Mouse (Mus musculus): ENCODE results near the gene Golgb1. TPM values are rescaled to one million over a fixed set of nuclear protein-coding genes. Genes with fewer than 3 reads are reported as not detected.
A peak's percentile ranks its signal among the peaks of the same experiment; 100 is the strongest.

Golgb1 gene
- total RNA-seq, 2 experiments from 2014 or later: 17.6 to 82.3 TPM

DNA sequence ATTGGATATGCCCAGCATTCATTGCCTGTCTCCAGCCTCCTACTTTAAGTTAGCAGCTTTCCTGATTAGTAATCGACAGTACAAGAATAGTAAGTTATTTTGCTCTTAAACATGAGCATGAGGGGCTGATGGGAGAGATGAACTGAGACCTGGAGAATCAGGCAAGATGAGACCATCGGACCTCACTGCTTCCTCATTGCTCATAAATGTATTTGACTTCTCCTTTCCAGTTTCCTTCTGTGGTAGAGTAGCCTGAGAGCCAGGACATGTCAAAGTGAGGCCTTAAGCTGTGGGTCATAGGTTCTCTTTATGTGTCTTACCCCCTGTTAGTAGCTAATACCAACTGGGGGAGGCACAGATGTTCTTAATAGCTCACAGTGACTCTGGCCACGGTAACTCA is 60.9 kb downstream of the Golgb1 start:
- ATAC-seq (replicated peaks; ENCODE audit: low FRiP score, poor library complexity, severe bottlenecking): no peak

DNA sequence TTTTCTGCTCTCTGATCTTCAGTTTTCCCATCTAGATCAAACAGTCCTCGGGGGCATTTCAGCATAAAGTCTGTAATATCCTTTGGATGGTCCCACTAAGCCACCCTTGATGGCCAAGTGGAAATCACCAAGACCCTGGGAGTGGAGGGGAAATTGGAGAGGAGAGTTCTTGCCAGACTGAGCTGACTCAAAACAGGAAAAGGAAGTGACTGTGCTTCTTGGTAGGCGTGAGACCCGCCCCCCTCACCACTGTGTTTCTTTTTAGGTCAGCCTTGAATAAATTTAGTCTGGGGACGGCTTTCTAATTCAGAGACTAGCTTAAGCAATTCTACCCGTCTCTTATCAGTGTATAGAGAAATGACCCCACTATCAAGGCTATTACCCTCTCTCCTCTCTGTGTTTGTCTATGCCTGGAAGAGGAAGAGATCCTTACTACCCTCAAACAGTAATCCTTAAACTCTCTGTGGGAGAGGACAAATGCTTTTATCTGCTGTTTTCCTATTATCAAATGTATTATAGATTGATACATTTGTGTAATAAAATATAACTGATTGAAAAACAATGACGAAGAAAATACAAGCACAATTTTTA is 66.3 kb downstream of the Golgb1 start:
- no peak for ATAC-seq (replicated peaks; ENCODE audit: low FRiP score, poor library complexity, severe bottlenecking)

DNA sequence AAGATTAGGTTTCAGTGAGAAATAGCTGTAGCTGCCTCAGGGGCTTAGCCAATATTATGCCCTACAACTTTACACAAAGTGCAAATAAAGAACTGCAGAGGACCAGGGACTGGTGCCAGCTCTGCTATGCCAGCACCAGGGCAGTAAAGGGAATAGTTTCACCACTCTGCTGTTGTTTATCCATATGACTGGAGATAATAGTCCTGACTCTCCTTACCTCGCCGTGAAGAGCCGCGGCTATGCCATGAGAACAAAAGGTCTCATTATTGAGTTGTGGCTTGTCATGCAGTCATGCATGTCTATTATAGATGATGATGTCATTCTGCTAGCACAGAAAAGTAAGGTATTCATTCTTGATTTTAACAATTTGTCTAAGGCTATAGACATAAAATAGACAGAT is 67.0 kb downstream of the Golgb1 start:
- no peak for ATAC-seq (replicated peaks; ENCODE audit: low FRiP score, poor library complexity, severe bottlenecking)

DNA sequence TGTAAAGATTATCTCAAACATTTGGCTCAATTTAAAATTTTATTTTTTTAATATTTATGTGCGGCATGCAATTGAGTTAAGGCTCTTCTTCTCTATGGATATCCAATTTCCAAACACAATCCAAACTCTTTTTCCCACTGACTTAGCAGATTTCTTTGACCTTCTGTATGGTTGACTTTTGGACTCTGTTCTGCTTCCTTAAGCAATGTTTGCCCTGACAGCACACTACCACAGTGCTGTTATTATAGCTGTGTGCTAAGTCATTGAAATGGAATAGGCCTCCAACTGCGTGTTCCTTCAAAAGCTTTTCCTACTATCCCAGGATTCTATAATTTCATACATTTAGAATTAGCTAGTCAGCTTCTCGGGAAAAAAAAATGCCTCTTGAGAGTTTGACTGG is 68.7 kb downstream of the Golgb1 start:
- no peak for ATAC-seq (replicated peaks; ENCODE audit: low FRiP score, poor library complexity, severe bottlenecking)

DNA sequence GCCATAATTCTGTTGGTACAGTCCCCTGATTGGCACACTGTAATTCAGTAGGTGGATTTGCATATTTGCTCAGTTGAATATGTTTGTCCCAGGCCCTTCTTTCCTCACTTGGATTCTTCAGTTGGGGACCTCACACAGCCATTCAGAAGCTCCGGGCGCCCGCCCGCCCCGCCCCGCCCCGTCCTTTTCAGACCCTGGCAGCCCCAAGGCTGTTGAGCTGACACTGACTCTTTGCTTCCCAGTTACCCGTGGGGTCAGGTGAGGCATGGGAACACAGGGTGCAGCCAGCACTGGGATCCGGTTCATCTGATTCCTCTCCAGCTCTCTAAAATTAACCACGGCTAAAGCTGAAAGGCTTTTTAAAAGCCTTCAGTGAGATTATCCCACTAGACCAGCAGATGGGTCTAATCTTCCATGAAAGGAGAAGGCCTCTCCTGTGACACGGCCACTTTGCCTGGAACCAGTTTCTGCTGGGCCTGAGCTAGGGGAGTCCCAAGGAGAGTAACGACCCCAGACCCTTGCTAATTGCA is 70.0 kb downstream of the Golgb1 start:
- ATAC-seq (replicated peaks; ENCODE audit: low FRiP score, poor library complexity, severe bottlenecking): no peak

DNA sequence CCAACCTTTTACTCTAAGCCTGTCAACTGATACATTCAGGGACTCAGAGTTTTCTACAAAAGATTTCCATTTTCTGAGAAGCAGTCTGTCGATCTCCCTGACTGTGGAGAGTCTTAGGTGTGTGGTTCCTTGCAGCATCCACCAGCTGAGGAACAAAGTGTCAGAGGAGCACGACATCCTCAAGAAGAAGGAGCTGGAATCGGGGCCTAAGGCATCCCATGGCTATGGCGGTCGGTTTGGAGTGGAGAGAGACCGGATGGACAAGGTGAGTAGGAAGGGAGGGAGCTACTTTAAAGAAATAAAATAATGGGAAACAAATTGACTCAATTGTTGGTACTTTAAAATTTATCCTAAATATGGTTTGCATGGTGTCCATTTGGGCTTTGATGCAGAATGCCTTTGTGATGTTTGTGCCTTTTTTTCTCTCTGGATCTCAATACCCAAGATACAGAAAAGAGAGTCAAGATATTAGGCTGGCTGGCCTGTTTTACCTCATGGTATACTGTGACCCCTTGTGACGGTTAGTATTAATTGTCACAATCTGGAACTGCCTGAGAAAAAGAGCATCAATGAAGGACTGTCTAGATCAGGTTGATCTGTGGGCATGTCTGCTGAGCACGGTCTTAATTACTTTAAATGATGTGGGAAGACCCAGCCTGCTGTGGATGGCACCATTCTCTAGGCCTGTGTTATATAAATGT is 71.7 kb downstream of the Golgb1 start:
- 0 out of 2 replicates have a peak, but pooled peaks have one; percentile 22 for ATAC-seq (replicated peaks; ENCODE audit: low FRiP score, poor library complexity, severe bottlenecking)

DNA sequence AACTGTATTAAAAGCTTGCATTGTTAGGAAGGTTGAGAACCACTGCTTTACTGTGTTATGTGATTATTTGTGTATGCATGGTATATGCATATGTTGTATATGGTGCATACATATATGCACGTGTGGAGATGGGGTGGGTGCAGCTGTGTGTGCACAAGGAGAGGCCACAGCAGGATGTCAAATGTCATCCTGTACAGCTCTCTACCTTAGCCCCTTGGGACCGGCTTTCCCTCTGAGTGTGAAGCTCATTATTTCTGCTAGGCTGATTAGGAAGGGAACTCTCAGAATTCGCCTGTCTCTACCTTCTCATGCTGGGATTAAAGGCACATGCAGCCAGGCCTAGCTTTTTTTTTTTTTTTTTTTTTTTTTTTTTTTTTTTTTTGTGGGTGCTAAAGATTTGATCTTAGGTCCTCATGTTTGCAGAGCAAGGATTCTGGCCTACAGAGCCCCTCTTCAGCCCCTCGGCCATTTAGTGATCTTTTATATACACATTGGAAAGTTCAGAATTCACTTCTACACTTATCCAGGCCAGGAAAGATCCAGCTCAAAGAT is 72.8 kb downstream of the Golgb1 start:
- no peak for ATAC-seq (replicated peaks; ENCODE audit: low FRiP score, poor library complexity, severe bottlenecking)

DNA sequence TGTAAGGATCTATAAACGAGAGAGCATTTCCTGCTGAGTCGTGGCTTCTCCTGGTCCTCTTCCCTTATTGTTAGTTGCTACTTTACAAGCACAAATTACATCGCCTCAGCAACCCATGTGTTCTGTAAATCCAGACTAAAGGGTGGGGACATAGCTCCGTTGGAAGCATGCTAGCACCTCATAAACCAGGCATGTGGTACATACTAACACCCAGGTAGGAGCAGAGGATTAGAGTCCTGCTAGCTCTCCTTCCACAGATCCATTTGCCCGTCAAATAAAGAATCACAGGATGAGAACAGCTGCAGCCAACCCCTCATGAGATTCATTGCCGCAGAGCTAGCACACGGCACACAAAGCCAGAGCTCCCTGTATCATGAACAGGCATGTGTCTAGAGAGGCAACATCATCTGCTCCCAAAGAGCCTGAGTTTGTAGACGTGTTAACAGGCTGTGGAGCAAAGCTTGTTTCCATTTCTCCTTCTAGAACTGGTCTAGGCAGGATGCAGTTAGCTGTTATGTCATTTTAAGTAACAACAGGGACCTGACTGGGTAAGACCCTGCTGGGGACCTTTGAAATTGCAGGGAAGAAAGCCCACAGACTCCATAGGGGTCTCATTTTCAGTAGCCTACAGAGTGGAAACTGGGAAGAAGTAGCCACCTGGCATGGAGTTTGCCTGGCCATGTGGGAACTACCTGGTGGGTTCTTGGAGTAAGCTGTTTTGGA is 74.8 kb downstream of the Golgb1 start:
- no peak for ATAC-seq (replicated peaks; ENCODE audit: low FRiP score, poor library complexity, severe bottlenecking)

DNA sequence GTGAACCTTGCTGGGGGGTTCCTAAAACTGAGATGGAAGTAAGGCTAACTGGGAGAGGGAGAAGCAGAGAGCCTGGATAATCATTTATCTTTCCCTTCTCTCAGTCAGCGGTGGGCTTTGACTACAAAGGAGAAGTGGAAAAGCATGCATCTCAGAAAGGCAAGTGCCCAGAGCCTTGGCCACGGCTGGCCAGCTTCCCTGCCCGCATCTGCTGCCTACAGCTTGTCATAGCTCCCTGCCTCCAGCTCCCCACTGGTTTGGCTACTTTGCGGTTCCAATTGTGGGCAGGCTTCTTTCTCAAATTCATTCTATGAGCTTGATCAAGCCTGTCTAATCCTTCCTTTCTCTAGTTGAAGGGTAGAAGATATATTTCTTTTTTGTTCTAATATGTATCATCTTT is 76.1 kb downstream of the Golgb1 start:
- no peak for ATAC-seq (replicated peaks; ENCODE audit: low FRiP score, poor library complexity, severe bottlenecking)

DNA sequence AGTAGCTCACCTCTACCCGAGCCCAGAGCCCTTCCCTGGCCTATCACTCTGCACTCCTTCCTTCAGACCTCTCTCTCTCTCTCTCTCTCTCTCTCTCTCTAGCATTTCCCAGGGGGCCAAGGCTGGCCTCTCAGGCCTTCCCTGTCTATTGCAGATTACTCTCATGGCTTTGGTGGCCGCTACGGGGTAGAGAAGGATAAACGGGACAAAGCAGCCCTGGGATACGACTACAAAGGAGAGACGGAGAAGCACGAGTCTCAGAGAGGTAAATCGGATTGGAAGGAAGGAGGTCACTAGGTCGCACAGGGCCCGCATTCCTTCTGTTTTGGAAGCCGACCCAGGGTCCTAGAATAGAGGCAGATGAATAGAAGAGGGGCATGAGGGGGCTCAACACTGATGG is 80.2 kb downstream of the Golgb1 start:
- no peak for ATAC-seq (replicated peaks; ENCODE audit: low FRiP score, poor library complexity, severe bottlenecking)

DNA sequence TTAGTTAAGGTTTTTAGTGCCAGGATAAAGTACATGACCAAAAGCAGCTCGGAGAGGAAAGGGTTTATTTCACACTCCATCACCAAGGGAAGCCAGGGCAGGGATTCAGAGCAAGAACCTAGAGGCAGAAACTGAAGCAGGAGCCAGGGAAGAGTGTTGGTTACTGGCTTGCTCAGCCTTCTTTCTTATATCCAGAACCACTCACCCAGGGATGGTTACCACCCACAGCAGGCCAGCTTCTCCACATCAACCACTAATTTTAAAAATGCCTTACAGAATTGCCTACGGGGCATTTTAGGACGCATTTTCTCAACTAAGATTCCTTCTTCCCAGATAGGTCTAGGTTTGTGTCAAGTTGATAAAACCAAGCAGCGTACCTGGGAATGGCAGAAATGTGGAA is 88.5 kb downstream of the Golgb1 start:
- ATAC-seq (replicated peaks; ENCODE audit: low FRiP score, poor library complexity, severe bottlenecking): no peak

DNA sequence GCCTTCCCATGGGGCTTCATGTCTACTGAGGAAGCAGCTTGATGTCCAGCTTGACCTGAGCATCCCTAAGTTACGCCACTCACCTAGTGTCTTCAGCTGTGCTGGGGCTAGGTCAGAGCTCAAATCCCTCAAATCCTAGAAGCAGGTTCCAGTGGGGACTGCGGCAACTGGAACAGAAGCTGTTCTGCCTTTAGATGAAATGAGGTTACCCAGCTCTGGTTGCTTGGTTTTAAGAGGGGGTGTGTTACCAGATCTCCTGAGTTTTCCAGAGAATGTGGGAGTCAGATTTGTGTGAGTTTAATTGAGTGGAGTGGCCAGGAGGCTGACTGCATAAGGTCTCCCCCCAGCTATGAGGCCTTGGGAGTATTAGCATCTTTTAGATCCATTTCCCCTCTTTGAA is 104.2 kb downstream of the Golgb1 start:
- no peak for ATAC-seq (replicated peaks; ENCODE audit: low FRiP score, poor library complexity, severe bottlenecking)

Other genes with a start within 250 kb of the Golgb1 start
- 7.1 and 15.9 TPM in 2 replicates for gene Cd86, start 209.1 kb upstream of the Golgb1 start, total RNA-seq (2015; ENCODE audit: low replicate concordance)
- 4.5 and 19.1 TPM in 2 replicates for gene Cd86, start 209.1 kb upstream of the Golgb1 start, total RNA-seq (2017; ENCODE audit: low replicate concordance)
- gene Ildr1, start 181.2 kb upstream of the Golgb1 start, total RNA-seq (2015; ENCODE audit: low replicate concordance): not detected in 2 replicates
- gene Ildr1, start 181.2 kb upstream of the Golgb1 start, total RNA-seq (2017; ENCODE audit: low replicate concordance): not detected in 2 replicates
- gene Slc15a2, start 90.2 kb upstream of the Golgb1 start, total RNA-seq (2015; ENCODE audit: low replicate concordance): 19.3 and 21.6 TPM in 2 replicates
- 19.1 and 41.9 TPM in 2 replicates for gene Slc15a2, start 90.2 kb upstream of the Golgb1 start, total RNA-seq (2017; ENCODE audit: low replicate concordance)
- 17.3 TPM in 1 of 2 replicates, not detected in the other for gene Iqcb1, start 46.8 kb upstream of the Golgb1 start, total RNA-seq (2015; ENCODE audit: low replicate concordance)
- gene Iqcb1, start 46.8 kb upstream of the Golgb1 start, total RNA-seq (2017; ENCODE audit: low replicate concordance): 4.5 and 34.8 TPM in 2 replicates
- 11.9 TPM in 1 of 2 replicates, not detected in the other for gene Eaf2, start 137 bp upstream of the Golgb1 start, total RNA-seq (2015; ENCODE audit: low replicate concordance)
- gene Eaf2, start 137 bp upstream of the Golgb1 start, total RNA-seq (2017; ENCODE audit: low replicate concordance): 0.77 TPM in 1 of 2 replicates, not detected in the other
- 11.3 and 15.9 TPM in 2 replicates for gene Hcls1, start 59.8 kb downstream of the Golgb1 start, total RNA-seq (2015; ENCODE audit: low replicate concordance)
- 32.9 and 38.5 TPM in 2 replicates for gene Hcls1, start 59.8 kb downstream of the Golgb1 start, total RNA-seq (2017; ENCODE audit: low replicate concordance)
- not detected in 2 replicates for gene Fbxo40, start 115.3 kb downstream of the Golgb1 start, total RNA-seq (2015; ENCODE audit: low replicate concordance)
- gene Fbxo40, start 115.3 kb downstream of the Golgb1 start, total RNA-seq (2017; ENCODE audit: low replicate concordance): not detected in 2 replicates
- gene Polq, start 136.6 kb downstream of the Golgb1 start, total RNA-seq (2015; ENCODE audit: low replicate concordance): 80.5 and 94.1 TPM in 2 replicates
- 108 and 116 TPM in 2 replicates for gene Polq, start 136.6 kb downstream of the Golgb1 start, total RNA-seq (2017; ENCODE audit: low replicate concordance)

Measured in erythroid progenitor cell, adult 5-6 weeks (primary cell).